Mouse (Mus musculus) heart, embryonic 15.5 days (tissue): ENCODE data around the gene Ivl. TPM values are rescaled to one million over a fixed set of nuclear protein-coding genes. Genes with fewer than 3 reads are reported as not detected.

Experiments
- ATAC-seq: fragments of 200-750 bp; cut with Nextera tagmentation; replicated peaks from 2 replicates; pipeline ENCODE4 v1.8.0; 2017; ENCODE audit warnings: low read depth, moderate TSS enrichment; ENCODE audit not compliant: insufficient number of reproducible peaks, insufficient read depth, low FRiP score
- H3K27ac ChIP-seq: fragments of 300-500 bp; sonication (generic); 2 replicates; pipeline ENCODE4 v1.5.1; 2015; ENCODE audit warnings: mild to moderate bottlenecking, inconsistent platforms
- H3K27me3 ChIP-seq: fragments of 300-500 bp; sonication (generic); 2 replicates; pipeline ENCODE4 v1.6.1; 2015; ENCODE audit warnings: inconsistent platforms
- H3K36me3 ChIP-seq: fragments of 300-500 bp; sonication (generic); 2 replicates; pipeline ENCODE4 v1.6.1; 2015; ENCODE audit warnings: mild to moderate bottlenecking, inconsistent platforms
- H3K4me1 ChIP-seq: fragments of 300-500 bp; sonication (generic); replicated peaks from 2 replicates; pipeline ENCODE4 v1.6.1; 2015; ENCODE audit warnings: inconsistent platforms
- H3K4me2 ChIP-seq: fragments of 300-500 bp; sonication (generic); 2 replicates; pipeline ENCODE4 v1.6.1; 2015; ENCODE audit warnings: inconsistent platforms, mild to moderate bottlenecking, moderate library complexity
- H3K4me3 ChIP-seq: fragments of 300-500 bp; sonication (generic); 2 replicates; pipeline ENCODE4 v1.5.1; 2015; ENCODE audit warnings: mild to moderate bottlenecking, inconsistent platforms
- H3K9ac ChIP-seq: fragments of 300-500 bp; sonication (generic); 2 replicates; pipeline ENCODE4 v1.6.1; 2015; ENCODE audit warnings: mild to moderate bottlenecking, inconsistent platforms
- H3K9me3 ChIP-seq: fragments of 300-500 bp; sonication (generic); replicated peaks from 2 replicates; pipeline ENCODE4 v1.6.1; 2016; ENCODE audit warnings: inconsistent platforms
- WGBS: fragments of 180-500 bp; shearing (Covaris S2); methylation state at CpG from one replicate; pipeline ENCODE4 v1.1.7; 2015; ENCODE audit warnings: mixed read lengths; 5-methylcytosine and 5-hydroxymethylcytosine counted together
- polyA plus RNA-seq: library from polyadenylated mRNA; unstranded; fragments of >200 nt; fragmentation: Nextera tagmentation; extraction: Ambion mirVana; gene quantifications from 2 replicates; pipeline ENCODE4 v1.2.1, GENCODE M21; 2015

Ivl gene
- polyA plus RNA-seq, 1 experiment from 2014 or later, result not detected

DNA sequence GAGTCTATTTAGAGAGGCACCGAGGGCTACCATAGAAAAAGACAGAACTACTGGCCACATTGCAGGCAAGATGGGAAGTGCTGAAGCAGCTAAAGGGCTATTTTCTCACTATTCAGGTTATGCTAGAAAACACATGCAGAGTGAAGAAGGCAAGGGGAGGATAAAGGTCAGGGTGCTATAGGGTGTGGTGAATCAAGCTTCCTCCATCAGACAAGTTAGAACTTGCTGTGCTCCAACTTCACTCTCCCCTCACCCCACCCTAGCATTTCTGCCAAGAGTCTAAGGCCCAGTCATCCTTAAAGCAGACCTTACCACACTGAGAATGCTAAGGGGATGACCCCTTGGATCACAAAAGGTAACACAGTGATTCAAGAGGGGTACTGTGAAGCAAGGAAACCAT, 6.0 kb upstream of the Ivl start:
- WGBS, result 50% methylated on average over 1 of the region's 1 CpGs
- Histone ChIP-seq H3K27ac (no peak overlapping the region), H3K9me3 (no peaks in the 10 kb centered on the region), H3K36me3 (no peaks in the 10 kb centered on the region), H3K4me2 (no peak overlapping the region), H3K9ac (no peak overlapping the region), H3K4me1 (no peaks in the 10 kb centered on the region), H3K27me3 (no peaks in the 10 kb centered on the region), H3K4me3 (no peak overlapping the region)
- no peak for ATAC-seq

DNA sequence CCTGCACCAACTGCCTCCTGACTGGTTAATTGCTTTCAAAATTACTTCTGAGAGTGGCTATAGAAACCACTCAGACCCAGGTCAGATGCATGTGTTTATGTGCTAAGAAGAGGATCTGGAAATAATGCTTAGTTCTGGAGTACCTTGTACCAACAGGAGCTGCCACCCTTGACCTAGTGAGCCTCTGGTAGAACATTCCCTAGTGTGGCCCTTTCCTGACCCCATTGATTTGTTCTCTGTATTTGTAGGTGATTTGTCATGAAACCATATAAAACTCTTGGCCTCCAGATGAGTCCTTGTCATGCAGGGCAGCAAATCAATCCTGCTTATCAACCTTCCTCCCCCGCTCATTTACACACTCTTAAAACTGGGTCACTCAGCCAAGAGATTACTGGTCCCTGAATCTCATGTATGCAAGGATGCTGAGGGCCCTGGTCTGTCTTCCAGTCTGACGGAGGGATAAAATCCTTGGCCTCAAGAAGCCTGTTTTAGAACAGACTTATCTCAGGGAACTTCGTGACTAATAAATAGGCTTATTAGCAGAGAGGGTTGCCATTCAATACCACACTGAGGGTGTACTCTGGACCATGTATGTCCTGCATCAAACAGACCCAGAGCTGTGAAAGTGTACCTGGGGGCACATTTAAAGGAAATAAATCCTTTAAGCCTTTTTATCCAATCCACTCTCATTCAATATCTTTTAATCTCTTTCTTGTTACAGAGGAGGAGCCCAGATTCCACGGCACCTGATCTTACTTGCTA, 5.3 kb upstream of the Ivl start:
- H3K9ac ChIP-seq, result no peak overlapping the region
- no peak for ATAC-seq
- 45% methylated on average over 4 of the region's 4 CpGs for WGBS

DNA sequence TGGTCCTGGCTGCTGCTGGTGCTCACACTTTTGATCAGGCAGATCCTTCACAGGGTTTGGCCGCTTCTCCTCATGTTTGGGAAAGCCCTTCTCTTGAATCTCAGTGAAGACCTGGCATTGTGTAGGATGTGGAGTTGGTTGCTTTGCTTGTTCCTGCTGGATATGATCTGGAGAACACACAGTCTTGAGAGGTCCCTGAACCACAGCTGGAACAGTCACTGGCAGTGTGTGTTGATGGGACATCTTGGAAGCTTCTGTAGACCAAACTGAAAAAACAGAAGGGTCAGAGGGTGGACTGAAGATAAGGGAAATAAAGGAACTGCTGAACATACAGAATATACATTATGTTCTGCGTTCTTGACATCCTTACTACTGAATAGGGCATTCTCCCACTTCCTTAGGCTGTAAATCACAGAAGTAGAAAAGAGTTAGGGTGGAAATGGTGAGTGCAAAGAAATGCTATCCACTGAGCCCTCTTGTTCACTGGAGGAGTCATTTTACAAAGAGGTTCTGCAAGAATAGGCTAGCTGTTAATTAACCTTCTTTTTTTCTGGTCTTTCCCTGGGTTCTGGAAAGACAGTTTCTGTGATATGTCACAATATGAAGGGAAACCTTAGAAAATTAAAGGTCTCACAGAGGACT, 900 bp downstream of the Ivl start:
- Histone ChIP-seq H3K4me3 (no peak overlapping the region), H3K4me2 (no peak overlapping the region), H3K9me3 (no peaks in the 10 kb centered on the region), H3K9ac (no peak overlapping the region), H3K36me3 (no peaks in the 10 kb centered on the region), H3K27ac (no peak overlapping the region), H3K27me3 (no peaks in the 10 kb centered on the region), H3K4me1 (no peaks in the 10 kb centered on the region)
- no peak for ATAC-seq
- WGBS, result 64% methylated on average over 2 of the region's 2 CpGs

More for the DNA sequence above, 5.3 kb upstream of the Ivl start:
- Histone ChIP-seq H3K4me2 (no peak overlapping the region), H3K36me3 (no peaks in the 10 kb centered on the region), H3K27ac (no peak overlapping the region), H3K4me1 (no peaks in the 10 kb centered on the region), H3K4me3 (no peak overlapping the region), H3K9me3 (no peaks in the 10 kb centered on the region), H3K27me3 (no peaks in the 10 kb centered on the region)

DNA sequence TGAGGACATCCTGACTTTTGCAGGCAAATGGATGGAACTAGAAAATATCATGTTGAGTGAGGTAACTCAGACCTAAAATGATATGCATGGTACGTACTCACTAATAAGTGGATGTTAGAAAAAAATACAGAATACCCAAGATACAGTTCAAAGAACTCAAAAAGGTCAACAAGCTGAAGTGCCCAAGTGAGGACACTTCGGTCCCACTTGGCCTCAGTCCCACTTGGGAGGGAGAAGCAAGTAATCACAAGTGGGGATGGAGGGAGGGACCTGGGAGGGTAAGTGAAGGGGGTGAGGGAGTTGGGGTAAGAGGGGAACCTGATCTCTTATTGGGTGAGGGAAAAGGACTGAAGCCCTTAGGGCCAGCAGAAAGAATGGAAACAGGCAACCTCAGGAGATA, 4.8 kb downstream of the Ivl start:
- H3K36me3 ChIP-seq, result no peaks in the 10 kb centered on the region
- no peaks in the 10 kb centered on the region for H3K27me3 ChIP-seq
- no peak overlapping the region for H3K27ac ChIP-seq
- H3K4me3 ChIP-seq, result no peak overlapping the region
- WGBS, result 75% methylated on average over 2 of the region's 2 CpGs
- no peak overlapping the region for H3K4me2 ChIP-seq
- ATAC-seq, result no peak
- no peaks in the 10 kb centered on the region for H3K9me3 ChIP-seq
- no peaks in the 10 kb centered on the region for H3K4me1 ChIP-seq
- no peak overlapping the region for H3K9ac ChIP-seq

DNA sequence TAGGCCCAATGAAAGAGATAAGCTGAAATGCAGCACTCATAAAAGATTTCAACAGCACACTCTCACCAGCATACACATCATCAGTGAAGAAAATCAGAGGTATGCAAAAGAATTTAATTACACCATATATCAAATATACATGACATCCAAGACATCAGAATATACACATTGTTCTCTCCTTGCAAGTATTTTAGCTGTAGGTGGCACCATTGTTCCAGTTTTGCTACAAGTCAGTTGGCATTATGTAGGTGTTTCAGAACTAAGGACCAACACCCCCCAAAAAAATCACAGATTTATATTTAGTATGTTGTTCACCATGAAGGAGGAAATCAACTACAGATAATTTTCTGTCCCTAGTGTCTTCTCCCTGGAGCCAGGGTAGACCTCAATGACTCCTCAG, 8.1 kb downstream of the Ivl start:
- Histone ChIP-seq H3K27me3 (no peaks in the 10 kb centered on the region), H3K4me3 (no peak overlapping the region), H3K36me3 (no peaks in the 10 kb centered on the region), H3K4me2 (no peak overlapping the region), H3K9ac (no peak overlapping the region), H3K9me3 (no peaks in the 10 kb centered on the region), H3K27ac (no peak overlapping the region), H3K4me1 (no peaks in the 10 kb centered on the region)
- no peak for ATAC-seq

DNA sequence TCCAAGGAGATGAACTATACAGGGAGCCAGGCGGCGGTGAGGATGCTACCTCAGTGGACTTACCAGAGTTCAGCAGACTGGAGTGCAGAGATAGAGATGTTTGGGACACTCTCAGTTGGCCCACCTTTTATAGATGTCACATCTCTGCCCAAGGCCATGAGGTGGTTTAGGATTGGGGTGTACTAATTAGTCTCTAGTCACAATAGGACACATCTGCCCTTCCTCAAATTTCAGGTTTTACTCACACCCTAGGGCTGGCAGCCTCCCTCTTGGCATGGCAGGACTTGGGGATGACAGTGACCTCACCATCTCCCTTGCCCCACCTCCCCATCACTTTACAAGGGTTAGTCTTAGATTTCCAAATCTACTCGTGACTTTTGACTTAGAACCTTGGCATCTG, 39.1 kb downstream of the Ivl start, which contains the start of gene 2310046K23Rik:
TSS of gene 2310046K23Rik (minus strand) at position 101 of the 400 bp plus-strand sequence.
- H3K36me3 ChIP-seq, result no peaks in the 10 kb centered on the region
- no peak within 1 kb of the TSS for H3K9ac ChIP-seq
- no peak within 1 kb of the TSS for H3K4me2 ChIP-seq
- H3K9me3 ChIP-seq, result no peaks in the 10 kb centered on the region
- H3K4me1 ChIP-seq, result no peaks in the 10 kb centered on the region
- H3K27ac ChIP-seq, result no peak within 1 kb of the TSS
- WGBS, result 71% methylated on average over 3 of the region's 3 CpGs
- H3K27me3 ChIP-seq, result no peaks in the 10 kb centered on the region
- no peak within 1 kb of the TSS for H3K4me3 ChIP-seq
- ATAC-seq, result no peak

Other genes starting within 250 kb of the Ivl start
- gene Sprr2d, start 234.6 kb downstream of the Ivl start, polyA plus RNA-seq, result not detected in 2 replicates
- gene Sprr2e, start 221.6 kb downstream of the Ivl start, polyA plus RNA-seq, result not detected in 2 replicates
- gene Sprr2f, start 208.5 kb downstream of the Ivl start, polyA plus RNA-seq, result not detected in 2 replicates
- not detected in 2 replicates for gene Sprr2h, start 188.1 kb downstream of the Ivl start, polyA plus RNA-seq
- not detected in 2 replicates for gene Sprr2i, start 165.7 kb downstream of the Ivl start, polyA plus RNA-seq
- gene Sprr2j-ps, start 155.7 kb downstream of the Ivl start, polyA plus RNA-seq, result not detected in 2 replicates
- 5.3 and 5.4 TPM in 2 replicates for gene Gm9774, start 144.3 kb downstream of the Ivl start, polyA plus RNA-seq
- not detected in 2 replicates for gene Sprr2k, start 141.2 kb downstream of the Ivl start, polyA plus RNA-seq
- not detected in 2 replicates for gene Sprr1b, start 134.9 kb downstream of the Ivl start, polyA plus RNA-seq
- gene Sprr3, start 115.0 kb downstream of the Ivl start, polyA plus RNA-seq, result 0.11 TPM in 1 of 2 replicates, not detected in the other
- 0.42 and 2.6 TPM in 2 replicates for gene Sprr1a, start 87.8 kb downstream of the Ivl start, polyA plus RNA-seq
- not detected in 2 replicates for gene Sprr4, start 73.2 kb downstream of the Ivl start, polyA plus RNA-seq
- not detected in 2 replicates for gene 2310046K23Rik, start 39.2 kb downstream of the Ivl start, polyA plus RNA-seq
- not detected in 2 replicates for gene Smcp, start 15.3 kb upstream of the Ivl start, polyA plus RNA-seq
- not detected in 2 replicates for gene 2210017I01Rik, start 33.8 kb upstream of the Ivl start, polyA plus RNA-seq
- gene Lce6a, start 47.9 kb upstream of the Ivl start, polyA plus RNA-seq, result not detected in 2 replicates
- gene Lce1a1, start 74.6 kb upstream of the Ivl start, polyA plus RNA-seq, result not detected in 2 replicates
- not detected in 2 replicates for gene Lce1b, start 83.2 kb upstream of the Ivl start, polyA plus RNA-seq
- not detected in 2 replicates for gene Lce1a2, start 96.6 kb upstream of the Ivl start, polyA plus RNA-seq
- not detected in 2 replicates for gene Lce1c, start 105.5 kb upstream of the Ivl start, polyA plus RNA-seq
- not detected in 2 replicates for gene Lce1d, start 113.5 kb upstream of the Ivl start, polyA plus RNA-seq
- not detected in 2 replicates for gene Lce1e, start 135.3 kb upstream of the Ivl start, polyA plus RNA-seq
- gene Lce1f, start 146.6 kb upstream of the Ivl start, polyA plus RNA-seq, result not detected in 2 replicates
- gene Gm38119, start 165.4 kb upstream of the Ivl start, polyA plus RNA-seq, result not detected in 2 replicates
- not detected in 2 replicates for gene Lce1g, start 178.6 kb upstream of the Ivl start, polyA plus RNA-seq
- gene Lce1h, start 191.3 kb upstream of the Ivl start, polyA plus RNA-seq, result not detected in 2 replicates
- not detected in 2 replicates for gene Lce1i, start 205.2 kb upstream of the Ivl start, polyA plus RNA-seq
- gene Lce1j, start 216.8 kb upstream of the Ivl start, polyA plus RNA-seq, result not detected in 2 replicates
- gene Lce1k, start 234.2 kb upstream of the Ivl start, polyA plus RNA-seq, result not detected in 2 replicates